Mouse (Mus musculus): ENCODE results near the gene Gm49510. TPM values are rescaled to one million over a fixed set of nuclear protein-coding genes. Genes with fewer than 3 reads are reported as not detected.
A peak's percentile ranks its signal among the peaks of the same experiment; 100 is the strongest.
"Not testable (repeated sequence)": the region's sequence is repeated elsewhere in the genome, so short reads cannot be mapped to it uniquely, and the experiment has no call there.

Gm49510 gene
- polyA plus RNA-seq, 1 experiment from 2014 or later: 0.28 TPM

DNA sequence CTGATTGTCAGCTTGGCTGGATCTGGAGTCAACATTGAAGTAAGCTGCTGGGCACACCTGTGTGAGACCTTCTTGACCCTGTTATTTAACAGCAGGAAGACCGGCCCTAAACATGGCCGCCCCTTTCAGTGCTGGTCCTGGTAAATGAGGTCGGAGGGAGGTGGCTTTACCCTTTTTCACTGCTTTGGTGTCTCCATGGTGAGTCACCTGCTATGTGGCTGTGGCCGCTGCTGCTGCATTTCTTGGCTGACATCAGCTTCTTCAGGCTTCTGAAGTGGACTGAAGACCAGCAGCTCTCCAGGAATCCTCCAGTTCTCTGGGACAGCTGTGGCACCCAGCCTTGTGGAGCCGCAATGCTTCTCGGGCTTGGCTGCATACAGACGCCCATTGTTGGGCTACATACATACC is 30.6 kb upstream of the Gm49510 start:
- Histone ChIP-seq H3K9me3 (no peaks in the 10 kb centered on the region), H3K27me3 (replicated peaks) (no peaks in the 10 kb centered on the region), H3K36me3 (no peaks in the 10 kb centered on the region), H3K9ac (no peak overlapping the region), H3K4me2 (replicated peaks) (no peak overlapping the region), H3K4me3 (no peak overlapping the region), H3K27ac (no peak overlapping the region), H3K4me1 (peaks cover 5% of the 10 kb centered on the region; the same call in 1 of the 2 replicates)
- WGBS: 55% methylated on average over 7 of the region's 7 CpGs
- peak; percentile 41; the same call in 1 of the 2 replicates for ATAC-seq (ENCODE audit: low FRiP score, low read depth)

DNA sequence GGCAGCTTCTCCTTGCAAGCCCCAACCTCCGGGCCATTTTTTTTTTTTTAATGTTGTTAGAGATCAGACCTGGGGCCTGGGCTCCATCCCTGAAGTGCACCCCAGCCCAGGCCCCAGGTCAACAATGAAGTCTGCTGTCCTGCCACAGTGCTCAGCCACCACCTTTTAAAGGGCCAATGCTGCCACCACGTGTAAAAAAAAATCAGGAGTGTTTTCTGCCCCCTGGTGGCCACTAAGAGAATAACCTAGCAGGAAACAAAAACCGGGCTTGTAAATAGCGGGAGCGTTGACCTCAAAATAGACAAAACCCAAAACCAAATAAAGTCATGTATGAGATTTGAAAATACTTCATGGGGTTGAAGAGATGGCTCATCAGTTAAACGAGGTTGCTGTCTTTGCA is 29.7 kb upstream of the Gm49510 start:
- 32% methylated on average over 6 of the region's 6 CpGs for WGBS
- no peak overlapping the region for H3K4me2 ChIP-seq (replicated peaks)
- no peak for ATAC-seq (ENCODE audit: low FRiP score, low read depth)
- no peak overlapping the region for H3K27ac ChIP-seq
- no peak overlapping the region for H3K4me3 ChIP-seq
- no peaks in the 10 kb centered on the region for H3K9me3 ChIP-seq
- H3K4me1 ChIP-seq: peaks cover 8% of the 10 kb centered on the region; the same call in 1 of the 2 replicates
- no peaks in the 10 kb centered on the region for H3K36me3 ChIP-seq
- no peaks in the 10 kb centered on the region for H3K27me3 ChIP-seq (replicated peaks)
- H3K9ac ChIP-seq: no peak overlapping the region

DNA sequence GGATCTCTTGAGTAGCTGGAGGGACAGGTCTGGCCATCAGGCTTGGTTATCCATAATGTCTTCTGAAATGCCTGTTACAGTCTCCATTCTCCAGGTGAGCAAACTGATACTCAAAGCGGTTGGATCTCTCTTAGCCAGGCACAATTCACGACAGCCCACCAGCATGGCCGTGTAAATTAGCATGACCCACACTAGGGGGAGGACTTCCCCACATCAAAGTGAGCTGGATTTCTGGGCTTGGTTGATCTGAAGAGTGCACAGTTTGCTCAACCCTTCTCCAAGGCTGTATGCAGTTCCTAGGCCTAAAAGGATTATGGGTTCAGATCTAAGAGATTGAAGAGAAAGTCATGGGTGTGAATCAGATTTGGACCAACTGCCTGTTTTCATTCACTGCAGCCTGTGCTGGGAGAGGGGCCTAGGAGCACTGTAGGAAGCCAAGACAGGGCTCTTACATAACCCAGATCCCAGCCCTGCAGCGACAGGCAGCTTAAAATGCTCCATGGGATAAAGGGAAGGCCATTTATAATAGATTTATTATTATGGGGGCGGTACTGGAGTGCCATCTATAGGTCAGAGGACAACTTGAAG is 27.4 kb upstream of the Gm49510 start:
- Histone ChIP-seq H3K4me3 (no peak overlapping the region), H3K9ac (no peak overlapping the region), H3K9me3 (no peaks in the 10 kb centered on the region), H3K4me1 (peaks cover 8% of the 10 kb centered on the region; the same call in 1 of the 2 replicates), H3K27ac (no peak overlapping the region), H3K4me2 (replicated peaks) (no peak overlapping the region), H3K27me3 (replicated peaks) (no peaks in the 10 kb centered on the region), H3K36me3 (no peaks in the 10 kb centered on the region)
- no peak for ATAC-seq (ENCODE audit: low FRiP score, low read depth)
- 51% methylated on average over 5 of the region's 5 CpGs for WGBS

DNA sequence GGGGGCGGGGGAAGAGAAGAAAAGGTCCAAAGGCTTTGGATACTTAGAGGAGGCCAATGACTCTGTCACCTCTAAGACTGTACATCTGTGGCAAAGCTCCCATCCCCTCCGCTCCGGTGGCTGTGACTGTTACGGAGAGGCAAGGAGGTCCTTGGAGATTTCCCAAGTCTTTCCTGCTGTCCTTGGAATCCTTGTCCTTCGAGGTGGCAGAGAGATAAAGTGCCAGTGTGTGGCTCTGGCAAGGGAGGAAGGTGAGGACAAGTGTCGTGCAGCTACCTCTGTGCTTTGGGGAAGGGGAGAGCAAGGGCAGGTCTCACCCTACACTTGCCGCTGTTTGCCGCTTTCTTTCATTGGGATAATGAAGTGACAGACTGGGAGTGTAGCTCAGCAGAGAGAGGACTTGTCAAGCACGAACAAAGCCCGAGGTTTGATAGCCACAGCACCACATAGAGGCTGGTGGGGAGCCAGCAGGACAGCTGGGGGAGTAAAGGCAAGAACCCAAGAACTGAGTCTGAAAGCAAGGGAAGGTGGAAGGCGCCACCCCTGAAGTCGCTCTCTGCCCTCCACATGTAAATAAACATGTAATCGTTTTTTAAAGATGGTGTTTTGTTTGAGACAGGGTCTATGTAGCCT is 25.5 kb upstream of the Gm49510 start:
- Histone ChIP-seq H3K4me2 (replicated peaks) (no peak overlapping the region), H3K27ac (no peak overlapping the region), H3K9me3 (no peaks in the 10 kb centered on the region), H3K36me3 (no peaks in the 10 kb centered on the region), H3K4me3 (no peak overlapping the region), H3K9ac (no peak overlapping the region; the same call in 1 of the 2 replicates), H3K27me3 (replicated peaks) (no peaks in the 10 kb centered on the region), H3K4me1 (peaks cover 11% of the 10 kb centered on the region)
- WGBS: 63% methylated on average over 13 of the region's 13 CpGs
- ATAC-seq (ENCODE audit: low FRiP score, low read depth): no peak

DNA sequence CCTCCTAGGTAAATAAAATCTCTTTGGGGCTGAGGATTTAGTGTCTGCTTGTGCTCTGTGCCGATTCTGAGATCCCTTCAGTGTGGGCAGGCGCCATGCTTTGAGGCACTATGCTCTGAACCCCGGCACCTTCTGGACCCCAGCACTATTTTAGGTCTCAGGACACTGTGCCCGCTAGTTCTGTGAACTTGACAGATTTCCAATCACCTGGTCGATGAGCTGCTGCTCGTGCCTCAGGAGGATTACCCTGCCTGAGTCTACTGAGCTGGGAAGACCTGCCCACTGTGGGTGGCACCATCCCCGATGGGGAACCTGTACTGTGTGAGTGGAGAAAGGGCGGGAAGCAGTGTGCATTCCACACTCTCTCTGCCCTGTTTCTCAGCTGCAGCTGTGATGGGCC is 24.5 kb upstream of the Gm49510 start:
- no peak for ATAC-seq (ENCODE audit: low FRiP score, low read depth)
- Histone ChIP-seq H3K27me3 (replicated peaks) (no peaks in the 10 kb centered on the region), H3K9me3 (no peaks in the 10 kb centered on the region), H3K36me3 (no peaks in the 10 kb centered on the region), H3K9ac (0 out of 2 replicates have a peak overlapping the region, but pooled peaks have one; percentile 33), H3K4me1 (peaks cover 17% of the 10 kb centered on the region), H3K4me3 (no peak overlapping the region), H3K4me2 (replicated peaks) (no peak overlapping the region), H3K27ac (no peak overlapping the region)
- 84% methylated on average over 8 of the region's 8 CpGs for WGBS

DNA sequence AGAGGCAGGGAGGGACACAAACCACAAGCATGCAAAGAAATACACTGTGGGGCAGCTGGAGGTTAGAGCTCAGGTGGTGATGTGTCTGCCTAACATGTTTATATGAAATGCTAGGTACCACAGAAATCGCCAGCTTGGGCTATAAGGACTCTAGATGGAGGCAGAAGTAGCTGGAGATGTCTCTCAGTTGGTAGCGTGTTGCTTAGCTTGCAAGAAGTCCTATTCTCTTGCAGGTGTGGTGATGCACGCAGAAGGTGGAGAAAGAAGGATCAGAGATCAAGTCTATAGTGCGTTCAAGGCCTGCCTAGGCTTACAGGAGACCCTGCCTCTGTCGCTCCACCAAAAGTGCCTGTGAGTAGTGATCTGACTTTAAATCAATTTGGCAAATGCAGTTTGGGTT is 23.9 kb upstream of the Gm49510 start:
- H3K27ac ChIP-seq: 0 out of 2 replicates have a peak overlapping the region, but pooled peaks have one; percentile 5
- 80% methylated on average over 5 of the region's 5 CpGs for WGBS
- H3K36me3 ChIP-seq: no peaks in the 10 kb centered on the region
- 0 out of 2 replicates have a peak overlapping the region, but pooled peaks have one; percentile 33 for H3K9ac ChIP-seq
- peak overlapping the region; percentile 70 for H3K4me2 ChIP-seq (replicated peaks)
- no peak overlapping the region for H3K4me3 ChIP-seq
- H3K4me1 ChIP-seq: peaks cover 17% of the 10 kb centered on the region
- H3K9me3 ChIP-seq: no peaks in the 10 kb centered on the region
- H3K27me3 ChIP-seq (replicated peaks): no peaks in the 10 kb centered on the region
- no peak for ATAC-seq (ENCODE audit: low FRiP score, low read depth)

DNA sequence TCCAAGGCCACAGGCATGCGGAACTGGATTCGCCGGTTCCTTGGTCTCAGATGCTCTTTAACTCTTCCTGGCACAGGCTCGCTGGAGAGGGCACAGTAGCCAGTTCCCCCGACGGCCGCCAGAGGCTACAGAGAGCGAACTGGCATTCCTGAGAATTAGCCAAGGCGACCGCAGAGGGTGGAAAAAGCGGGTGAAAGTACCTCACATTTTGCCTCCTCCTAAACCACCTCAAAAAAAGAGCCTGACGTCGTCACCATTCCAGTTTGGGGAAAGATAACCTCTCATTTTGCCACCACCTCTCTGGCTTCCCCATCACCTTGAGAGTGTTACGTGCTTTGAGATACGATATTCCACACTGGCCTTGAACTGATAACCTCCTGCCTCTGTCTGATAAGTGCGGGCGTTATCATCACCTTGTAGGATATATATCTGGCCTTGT is 23.2 kb upstream of the Gm49510 start:
- ATAC-seq (ENCODE audit: low FRiP score, low read depth): peak; percentile 19; the same call in 1 of the 2 replicates
- peak overlapping the region; percentile 74 for H3K4me3 ChIP-seq
- no peaks in the 10 kb centered on the region for H3K27me3 ChIP-seq (replicated peaks)
- peaks cover 5% of the 10 kb centered on the region; the same call in 1 of the 2 replicates for H3K36me3 ChIP-seq
- H3K4me2 ChIP-seq (replicated peaks): peak overlapping the region; percentile 70
- peaks cover 17% of the 10 kb centered on the region for H3K4me1 ChIP-seq
- 3% methylated on average over 17 of the region's 17 CpGs for WGBS
- H3K9ac ChIP-seq: peak overlapping the region; percentile 84
- H3K9me3 ChIP-seq: no peaks in the 10 kb centered on the region
- H3K27ac ChIP-seq: peak overlapping the region; percentile 97; the same call in 1 of the 2 replicates

DNA sequence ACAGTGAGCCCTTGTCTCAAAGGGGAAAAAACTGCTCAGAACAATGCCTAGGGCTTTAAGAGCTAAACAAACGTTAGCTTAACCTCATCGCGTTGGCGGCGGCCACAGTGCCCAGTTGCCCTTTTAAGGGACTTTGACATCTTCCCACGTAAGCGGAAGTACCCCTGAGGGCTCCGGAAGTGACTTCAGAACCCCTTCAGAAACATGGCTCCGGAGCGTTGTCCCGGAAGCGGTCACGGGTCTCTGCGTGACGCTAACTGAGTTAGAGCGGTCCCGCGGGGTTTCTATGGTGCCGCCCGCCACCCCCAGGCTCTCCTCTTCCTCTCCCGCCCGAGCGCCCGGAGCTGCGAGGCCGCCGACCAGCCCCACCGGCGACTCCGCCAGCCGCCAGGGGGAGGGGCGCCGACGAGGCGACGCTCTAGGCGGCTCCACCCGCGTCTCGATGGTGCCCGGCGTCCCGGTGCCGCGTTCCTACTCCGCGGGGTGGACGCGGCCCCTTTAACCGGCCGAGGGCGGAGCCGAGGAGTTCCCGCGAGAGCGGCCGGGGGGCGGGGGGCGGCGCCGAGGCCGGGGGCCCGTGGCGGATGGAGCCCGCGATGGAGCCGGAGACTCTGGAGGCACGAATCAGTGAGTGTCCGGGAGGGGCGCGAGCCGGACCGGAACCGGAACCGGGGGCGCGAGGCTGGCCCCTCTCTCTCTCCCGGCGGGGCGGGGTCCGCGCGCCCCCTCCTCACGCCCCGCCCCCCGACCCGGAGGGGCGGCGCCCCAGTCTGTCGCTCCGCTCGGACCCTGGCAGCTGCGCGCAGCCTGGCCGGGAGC is 22.3 kb upstream of the Gm49510 start, which contains the start of gene Gga1:
Gene Gga1 (plus strand): TSS at position 200 of the 819 bp plus-strand sequence.
- peaks cover 14% of the 10 kb centered on the region for H3K36me3 ChIP-seq
- H3K9me3 ChIP-seq: no peaks in the 10 kb centered on the region
- peak within 1 kb of the TSS; percentile 84 for H3K9ac ChIP-seq
- peak; percentile 90 for ATAC-seq (ENCODE audit: low FRiP score, low read depth)
- peak within 1 kb of the TSS; percentile 70 for H3K4me2 ChIP-seq (replicated peaks)
- no peaks in the 10 kb centered on the region for H3K27me3 ChIP-seq (replicated peaks)
- under 1% methylated on average over 83 of the region's 95 CpGs for WGBS
- peak within 1 kb of the TSS; percentile 97 for H3K27ac ChIP-seq
- H3K4me3 ChIP-seq: peak within 1 kb of the TSS; percentile 74
- H3K4me1 ChIP-seq: peaks cover 17% of the 10 kb centered on the region

DNA sequence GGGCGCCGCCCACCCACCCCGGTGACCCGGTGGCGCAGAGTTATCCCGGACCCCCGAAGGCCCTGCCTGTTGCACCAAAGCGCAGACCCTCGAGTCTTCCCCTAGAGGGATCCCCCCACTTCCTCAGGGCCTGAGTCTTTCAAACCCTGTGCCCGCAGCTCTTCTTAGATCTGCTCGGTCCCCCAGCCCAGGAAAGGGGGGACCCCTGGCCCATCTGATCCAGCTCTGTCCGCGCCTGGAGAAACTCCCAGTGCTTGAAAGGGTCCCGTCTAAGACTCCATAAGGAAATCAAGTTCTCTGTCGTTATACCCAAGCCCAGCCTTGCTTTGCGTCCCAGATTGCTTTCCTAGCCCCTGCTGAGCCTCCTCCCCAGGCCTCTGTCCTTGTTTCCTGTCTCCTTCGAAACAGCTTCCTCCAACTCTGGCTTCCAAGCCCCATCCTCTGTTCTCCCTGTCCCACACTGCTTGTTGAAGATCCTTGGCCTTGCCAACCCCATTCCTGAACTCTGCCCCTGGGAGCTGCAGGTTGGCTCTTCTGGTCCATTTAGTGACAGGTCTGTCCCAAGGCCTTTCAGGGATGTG is 21.6 kb upstream of the Gm49510 start:
- ATAC-seq (ENCODE audit: low FRiP score, low read depth): no peak; the same call in 1 of the 2 replicates
- H3K9me3 ChIP-seq: no peaks in the 10 kb centered on the region
- 0% methylated on average over 17 of the region's 17 CpGs for WGBS

DNA sequence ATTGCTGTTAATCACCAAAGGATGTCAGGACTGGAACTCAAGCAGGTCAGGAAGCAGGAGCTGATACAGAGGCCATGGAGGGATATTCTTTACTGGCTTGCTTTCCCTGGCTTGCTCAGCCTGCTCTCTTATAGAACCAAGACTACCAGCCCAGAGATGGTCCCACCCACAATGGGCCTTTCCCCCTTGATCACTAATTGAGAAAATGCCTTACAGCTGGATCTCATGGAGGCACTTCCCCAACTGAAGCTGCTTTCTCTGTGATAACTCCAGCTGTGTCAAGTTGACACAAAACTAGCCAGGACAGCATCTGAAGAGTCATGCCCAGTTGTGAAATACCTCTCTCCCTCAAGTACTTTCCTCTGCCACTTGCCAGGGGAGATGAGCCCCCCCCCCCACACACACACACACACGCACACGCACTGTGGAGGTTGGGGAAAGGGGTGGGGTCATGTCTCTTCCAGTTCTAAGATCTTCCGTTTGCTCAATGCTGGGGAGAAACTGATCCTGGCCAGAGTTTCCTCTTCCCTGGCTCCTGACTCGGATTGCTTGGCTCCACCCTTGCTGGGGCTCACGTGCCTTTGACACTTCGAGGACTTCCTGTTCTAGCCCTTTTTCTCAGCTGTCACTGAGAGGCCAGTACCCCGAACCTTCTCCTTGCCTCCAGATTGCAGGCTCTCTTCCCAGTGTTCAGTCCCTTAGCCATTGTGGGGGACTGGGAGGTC is 20.5 kb upstream of the Gm49510 start:
- peaks cover 14% of the 10 kb centered on the region for H3K4me1 ChIP-seq
- WGBS: 69% methylated on average over 7 of the region's 7 CpGs

More for the DNA sequence above, 21.6 kb upstream of the Gm49510 start:
- Histone ChIP-seq H3K9ac (peak overlapping the region; percentile 84), H3K27ac (peak overlapping the region; percentile 97), H3K4me1 (peaks cover 17% of the 10 kb centered on the region), H3K36me3 (peaks cover 20% of the 10 kb centered on the region), H3K4me3 (peak overlapping the region; percentile 74), H3K4me2 (replicated peaks) (peak overlapping the region; percentile 70), H3K27me3 (replicated peaks) (no peaks in the 10 kb centered on the region)

DNA sequence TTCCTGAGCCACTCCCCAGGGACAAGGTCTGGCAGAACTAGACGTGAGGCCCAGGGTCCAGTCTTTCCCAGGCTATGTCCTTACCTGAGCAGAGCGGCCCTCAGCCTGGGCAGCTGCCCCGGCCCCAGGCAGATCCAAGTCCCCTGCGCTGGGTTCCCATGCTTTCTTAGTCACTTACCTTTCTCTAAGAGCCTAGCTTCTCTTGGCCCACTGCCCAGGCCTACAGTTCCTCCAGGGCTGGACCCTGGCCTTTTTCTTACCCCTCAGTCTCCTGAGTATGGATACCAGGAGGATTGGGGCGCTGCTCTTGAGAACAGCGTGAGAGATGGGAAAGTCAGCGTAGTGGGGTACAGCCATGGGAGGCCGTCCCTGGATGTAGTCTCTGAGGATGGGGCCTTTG is 19.0 kb upstream of the Gm49510 start:
- no peak overlapping the region for H3K4me2 ChIP-seq (replicated peaks)
- no peak overlapping the region for H3K9ac ChIP-seq
- H3K9me3 ChIP-seq: no peaks in the 10 kb centered on the region
- peaks cover 43% of the 10 kb centered on the region for H3K36me3 ChIP-seq
- no peak overlapping the region for H3K4me3 ChIP-seq
- H3K27ac ChIP-seq: no peak overlapping the region
- H3K4me1 ChIP-seq: peaks cover 13% of the 10 kb centered on the region
- ATAC-seq (ENCODE audit: low FRiP score, low read depth): no peak
- 97% methylated on average over 8 of the region's 8 CpGs for WGBS
- no peaks in the 10 kb centered on the region for H3K27me3 ChIP-seq (replicated peaks)

More for the DNA sequence above, 20.5 kb upstream of the Gm49510 start:
- not testable (repeated sequence) for H3K27ac ChIP-seq; H3K9me3 ChIP-seq; H3K27me3 ChIP-seq (replicated peaks); ATAC-seq (ENCODE audit: low FRiP score, low read depth); H3K4me3 ChIP-seq
- H3K36me3 ChIP-seq: peaks cover 31% of the 10 kb centered on the region
- H3K4me2 ChIP-seq (replicated peaks): peak overlapping the region; percentile 70; the same call in 1 of the 2 replicates
- 0 out of 2 replicates have a peak overlapping the region, but pooled peaks have one; percentile 33 for H3K9ac ChIP-seq
